Mouse (Mus musculus) liver, postnatal 0 days (tissue): ENCODE data around the gene Pdia5. TPM values are rescaled to one million over a fixed set of nuclear protein-coding genes. Genes with fewer than 3 reads are reported as not detected.

Experiments used
- ATAC-seq: fragments of 200-750 bp; cut with Nextera tagmentation; 2 replicates; pipeline ENCODE4 v1.8.0; 2017; ENCODE audit warnings: mild to moderate bottlenecking, moderate library complexity
- DNase-seq: peaks from one replicate; pipeline ENCODE4 v3.0.0-alpha.2; 2016
- H3K27ac ChIP-seq: fragments of 300-500 bp; sonication (generic); 2 replicates; pipeline ENCODE4 v1.5.1; 2014; ENCODE audit warnings: antibody characterized with exemption, moderate library complexity, mild to moderate bottlenecking, low read depth
- H3K27me3 ChIP-seq: fragments of 300-500 bp; sonication (generic); 2 replicates; pipeline ENCODE4 v1.6.1; 2014; ENCODE audit warnings: low read length, control low read depth, mixed read lengths; ENCODE audit not compliant: insufficient read depth
- H3K36me3 ChIP-seq: fragments of 300-500 bp; sonication (generic); replicated peaks from 2 replicates; pipeline ENCODE4 v1.6.1; 2014; ENCODE audit warnings: mild to moderate bottlenecking, control low read depth, low read length, moderate library complexity, mixed read lengths; ENCODE audit not compliant: insufficient read depth
- H3K4me1 ChIP-seq: fragments of 300-500 bp; sonication (generic); 2 replicates; pipeline ENCODE4 v1.6.1; 2014; ENCODE audit warnings: antibody characterized with exemption, mild to moderate bottlenecking, control low read depth; ENCODE audit not compliant: insufficient read depth
- H3K4me2 ChIP-seq: fragments of 300-500 bp; sonication (generic); 2 replicates; pipeline ENCODE4 v1.6.1; 2014; ENCODE audit warnings: low read depth, mild to moderate bottlenecking, low read length, moderate library complexity, mixed read lengths
- H3K4me3 ChIP-seq: fragments of 300-500 bp; sonication (generic); 2 replicates; pipeline ENCODE4 v1.5.1; 2014; ENCODE audit warnings: low read depth, low read length
- H3K9ac ChIP-seq: fragments of 300-500 bp; sonication (generic); replicated peaks from 2 replicates; pipeline ENCODE4 v1.6.1; 2014; ENCODE audit warnings: mild to moderate bottlenecking, moderate library complexity
- H3K9me3 ChIP-seq: fragments of 300-500 bp; sonication (generic); 2 replicates; pipeline ENCODE4 v1.6.1; 2016; ENCODE audit warnings: mild to moderate bottlenecking, control low read depth, low read length, mixed read lengths
- CTCF ChIP-seq: sonication (generic); IDR thresholded peaks from 2 replicates; pipeline ENCODE4 v1.5.1; 2016; ENCODE audit warnings: antibody characterized with exemption, low read depth
- EP300 ChIP-seq: IDR thresholded peaks from 2 replicates; pipeline ENCODE4 v1.6.1; 2016; ENCODE audit warnings: antibody characterized with exemption, low read depth, mild to moderate bottlenecking
- WGBS: fragments of 180-500 bp; shearing (Covaris S2); extraction: QIAGEN DNeasy Blood & Tissue Kit; methylation state at CpG from one replicate; pipeline ENCODE4 v1.1.7; 2014; ENCODE audit not compliant: insufficient replicate concordance; 5-methylcytosine and 5-hydroxymethylcytosine counted together
- microRNA-seq: library from miRNA; unstranded; fragments of <30 nt; microRNA quantifications from one replicate; pipeline ENCODE4, GENCODE M21; 2016
- polyA plus RNA-seq: library from polyadenylated mRNA; unstranded; fragments of >200 nt; fragmentation: Nextera tagmentation; extraction: Ambion mirVana; gene quantifications from 2 replicates; pipeline ENCODE4 v1.2.1, GENCODE M21; 2015

Gene Pdia5
- polyA plus RNA-seq, 1 experiment from 2014 or later, result 58.7 TPM

- peak within 1 kb of the TSS; percentile 83 for H3K4me2 ChIP-seq
- peak; percentile 99 for ATAC-seq
- WGBS, result under 1% methylated on average over 67 of the region's 67 CpGs
- no peaks in the 10 kb centered on the region for H3K27me3 ChIP-seq
- H3K9ac ChIP-seq, result peak within 1 kb of the TSS; percentile 77
- peak; percentile 95 for DNase-seq
- H3K36me3 ChIP-seq, result no peaks in the 10 kb centered on the region
- H3K27ac ChIP-seq, result peak within 1 kb of the TSS; percentile 78
- peaks cover 8% of the 10 kb centered on the region for H3K4me1 ChIP-seq
- H3K9me3 ChIP-seq, result no peaks in the 10 kb centered on the region
- TF ChIP-seq CTCF (no peak), EP300 (no peak)
- peak within 1 kb of the TSS; percentile 79 for H3K4me3 ChIP-seq
These were observed 127.3 kb downstream of the Pdia5 start, which contains the start of gene Sec22a for GRCm38 (mm10) chr16:35363150-35364062. Sec22a (minus strand) TSS chr16:35363918.

- no peak overlapping the region for H3K4me2 ChIP-seq
- H3K4me1 ChIP-seq, result peaks cover 8% of the 10 kb centered on the region
- H3K9me3 ChIP-seq, result no peaks in the 10 kb centered on the region
- no peak for ATAC-seq
- no peaks in the 10 kb centered on the region for H3K27me3 ChIP-seq
- H3K27ac ChIP-seq, result no peak overlapping the region
- DNase-seq, result no peak
- TF ChIP-seq CTCF (0 out of 2 replicates have a peak, but pooled peaks have one; percentile 14), EP300 (no peak)
- WGBS, result 98% methylated on average over 2 of the region's 2 CpGs
- H3K4me3 ChIP-seq, result no peak overlapping the region
- H3K9ac ChIP-seq, result no peak overlapping the region
- no peaks in the 10 kb centered on the region for H3K36me3 ChIP-seq
These were observed 128.5 kb downstream of the Pdia5 start for GRCm38 (mm10) chr16:35362221-35362620.

GRCm38 (mm10) chr16:35360593-35360992, 130.1 kb downstream of the Pdia5 start:
- ATAC-seq, result no peak
- no peaks in the 10 kb centered on the region; the same call in 1 of the 2 replicates for H3K36me3 ChIP-seq
- no peaks in the 10 kb centered on the region for H3K27me3 ChIP-seq
- H3K9ac ChIP-seq, result no peak overlapping the region
- H3K4me2 ChIP-seq, result no peak overlapping the region
- peak; percentile 80 for DNase-seq
- H3K9me3 ChIP-seq, result no peaks in the 10 kb centered on the region
- H3K4me3 ChIP-seq, result no peak overlapping the region
- TF ChIP-seq EP300 (no peak), CTCF (peak; percentile 86)
- WGBS, result 29% methylated on average over 6 of the region's 6 CpGs
- peaks cover 8% of the 10 kb centered on the region for H3K4me1 ChIP-seq
- no peak overlapping the region for H3K27ac ChIP-seq

- Histone ChIP-seq H3K27me3 (no peaks in the 10 kb centered on the region), H3K27ac (no peak overlapping the region), H3K4me1 (no peaks in the 10 kb centered on the region), H3K4me3 (no peak overlapping the region), H3K9ac (no peak overlapping the region), H3K4me2 (no peak overlapping the region), H3K9me3 (no peaks in the 10 kb centered on the region), H3K36me3 (peaks cover 5% of the 10 kb centered on the region; the same call in 1 of the 2 replicates)
- TF ChIP-seq CTCF, result no peak
- no peak for TF ChIP-seq EP300
- DNase-seq, result no peak
- ATAC-seq, result no peak
- WGBS, result 62% methylated on average over 1 of the region's 1 CpGs
These were observed 133.2 kb downstream of the Pdia5 start for GRCm38 (mm10) chr16:35357449-35357848.

Small RNAs within 50 kb of the gene (microRNA-seq; reads per million reads assigned to microRNA genes)
- gene Gm25548, result not detected

Other genes with a start within 250 kb of the Pdia5 start
- 12.5 and 12.6 TPM in 2 replicates for gene Sec22a, start 127.0 kb downstream of the Pdia5 start, polyA plus RNA-seq
- 0.11 TPM in 2 replicates for gene Sema5b, start 50.3 kb upstream of the Pdia5 start, polyA plus RNA-seq